Mouse (Mus musculus) testis, adult 2 months (tissue): ENCODE measurements at regions not wholly inside any gene's neighbourhood (a gene's known extent, or its start where the extent isn't known, plus 50 kb on each side); places are given as distances from the start of the nearest gene placed in this dataset.

Experiments
- CTCF ChIP-seq: fragments of 200-500 bp; IDR thresholded peaks from 2 replicates; pipeline ENCODE4 v1.5.1; 2012; ENCODE audit warnings: low read depth, mild to moderate bottlenecking, inconsistent platforms, low read length, moderate library complexity; ENCODE audit not compliant: control insufficient read depth, insufficient read depth, insufficient replicate concordance
- POLR2A ChIP-seq: fragments of 200-500 bp; IDR thresholded peaks from 2 replicates; pipeline ENCODE4 v1.6.1; 2012; ENCODE audit warnings: low read depth, mild to moderate bottlenecking, inconsistent platforms, low read length, moderate library complexity; ENCODE audit not compliant: control insufficient read depth

- TF ChIP-seq CTCF (no peak), POLR2A (no peak)
Observed at GRCm38 (mm10) chr3:120015376-120015775, 231.1 kb upstream of the Ptbp2 start.
